Mouse (Mus musculus): ENCODE results near the gene Lrch3. TPM values are rescaled to one million over a fixed set of nuclear protein-coding genes. Genes with fewer than 3 reads are reported as not detected.
A peak's percentile ranks its signal among the peaks of the same experiment; 100 is the strongest.

Gene Lrch3
- polyA plus RNA-seq, 1 experiment from 2014 or later = 24.5 TPM

DNA sequence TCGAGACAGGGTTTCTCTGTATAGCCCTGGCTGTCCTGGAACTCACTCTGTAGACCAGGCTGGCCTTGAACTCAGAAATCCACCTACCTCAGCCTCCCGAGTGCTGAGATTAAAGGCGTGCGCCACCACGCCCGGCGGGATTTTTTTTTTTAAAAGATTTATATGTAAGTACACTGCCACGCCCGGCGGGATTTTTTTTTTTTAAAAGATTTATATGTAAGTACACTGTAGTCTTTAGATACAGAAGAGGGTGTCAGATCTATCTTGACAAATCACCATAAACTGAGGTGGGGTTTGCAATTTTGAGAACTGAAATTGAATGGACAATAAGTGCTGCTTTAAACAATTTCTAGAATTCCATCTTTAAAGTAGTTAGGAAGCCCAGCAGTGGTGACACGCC lies 147.5 kb downstream of the Lrch3 start:
- in situ Hi-C loops (cut with MboI; ENCODE audit: low pct_unique_long_range_greater_than_20kb) = no loop called here
- CTCF ChIA-PET = no interaction called here
- no peak for TF ChIP-seq CTCF (IDR thresholded peaks at IDR 0.05)
- no peak for DNase-seq (ENCODE audit: low read depth, low spot score)
- ATAC-seq = no peak
- H3K27me3 ChIP-seq = no peaks in the 10 kb centered on the region
- POLR2A ChIA-PET = no interaction called here

DNA sequence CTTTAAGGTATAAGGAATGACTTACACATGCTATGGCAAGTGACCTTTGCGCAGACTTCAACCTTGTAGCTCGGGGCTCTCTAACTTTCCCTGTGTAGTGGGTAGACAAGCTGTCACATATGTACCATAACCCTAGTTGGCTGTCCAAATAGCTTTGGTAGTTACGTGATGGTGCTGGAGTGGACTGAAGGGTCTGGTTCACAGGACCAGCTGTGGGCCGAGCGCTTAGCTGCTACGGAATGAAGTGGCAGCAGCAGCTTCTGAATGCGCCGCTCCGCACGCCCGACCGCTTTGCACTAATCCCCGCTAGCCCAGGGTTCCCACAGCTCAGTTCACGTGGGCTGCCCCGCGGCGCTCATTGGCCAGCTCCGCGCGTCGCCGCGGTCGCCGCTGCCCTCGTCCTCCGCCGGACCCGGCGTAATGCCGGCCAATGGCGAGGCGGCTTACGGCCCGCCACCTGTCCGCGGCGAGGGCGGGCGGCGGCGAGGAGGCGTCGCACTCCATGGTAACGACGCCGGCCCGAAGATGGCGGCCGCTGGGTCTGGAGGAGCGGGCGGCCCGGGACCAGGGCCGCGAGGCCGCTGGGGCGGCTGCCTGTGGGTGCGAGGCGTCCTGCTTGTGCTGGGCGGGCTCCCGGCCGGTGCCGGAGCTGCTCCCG lies 148.3 kb downstream of the Lrch3 start, which contains the start of gene Lmln:
Lmln (plus strand) TSS at position 498 of the 658 bp plus-strand sequence.
- no peaks in the 10 kb centered on the region for H3K27me3 ChIP-seq
- ATAC-seq = peak; percentile 98
- in situ Hi-C loops (cut with MboI; ENCODE audit: low pct_unique_long_range_greater_than_20kb) = no loop called here
- CTCF ChIA-PET = interaction anchor here (0.8 kb wide), 1 partner anchor 10 kb away, joined by 3 read pairs; no protein-coding TSS in a partner anchor
- no peak for TF ChIP-seq CTCF (IDR thresholded peaks at IDR 0.05)
- DNase-seq (ENCODE audit: low read depth, low spot score) = peak; percentile 80
- POLR2A ChIA-PET = no interaction called here

DNA sequence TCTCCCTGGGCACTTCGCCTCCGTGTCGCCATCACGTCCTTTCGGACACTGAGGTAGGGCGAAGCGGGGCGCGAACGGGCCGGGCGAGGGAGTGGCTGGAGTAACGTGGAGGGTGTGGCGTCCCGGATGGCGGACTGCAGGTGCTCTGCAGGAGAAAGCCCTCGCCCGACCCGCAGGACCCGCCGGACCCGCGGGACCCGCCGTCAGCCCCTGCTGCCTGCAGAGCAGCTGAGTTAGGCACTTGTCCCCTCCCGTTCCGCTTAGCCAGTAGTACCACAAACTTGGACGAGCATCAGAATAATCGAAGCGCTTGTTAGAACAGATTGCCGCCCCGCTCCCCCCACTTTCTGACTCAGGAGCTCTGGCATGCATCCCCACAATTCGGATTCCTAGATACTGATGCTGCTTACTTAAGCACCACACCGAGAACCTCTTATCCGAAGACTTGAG lies 148.8 kb downstream of the Lrch3 start:
- ATAC-seq (peak; percentile 31), DNase-seq (ENCODE audit: low read depth, low spot score) (peak; percentile 7)
- no peak for TF ChIP-seq CTCF (IDR thresholded peaks at IDR 0.05)
- no peaks in the 10 kb centered on the region for H3K27me3 ChIP-seq
- ChIA-PET CTCF (interaction anchor here (0.8 kb wide), 1 partner anchor 9 kb away, joined by 3 read pairs; no protein-coding TSS in a partner anchor), POLR2A (no interaction called here)
- in situ Hi-C loops (cut with MboI; ENCODE audit: low pct_unique_long_range_greater_than_20kb) = no loop called here

DNA sequence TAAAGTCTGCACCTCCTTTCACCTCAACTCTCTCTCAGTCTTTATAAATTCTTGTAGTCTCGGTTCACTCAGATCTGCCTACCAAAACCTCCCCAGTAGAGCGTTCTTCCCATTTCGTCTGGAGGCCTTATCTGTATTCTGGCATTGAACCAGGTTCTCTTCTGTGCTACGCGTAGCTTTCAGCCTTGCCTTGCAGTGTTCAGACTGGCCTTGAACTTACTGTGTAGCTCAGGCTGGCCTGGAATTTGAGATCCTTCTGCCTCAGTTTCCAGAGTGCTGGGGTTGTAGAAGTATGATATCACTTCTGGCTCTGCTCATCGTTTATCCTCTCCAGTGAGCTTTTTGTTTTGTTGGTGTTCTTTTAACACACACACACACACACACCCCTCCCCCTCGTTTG lies 149.4 kb downstream of the Lrch3 start:
- no peak for DNase-seq (ENCODE audit: low read depth, low spot score)
- POLR2A ChIA-PET = no interaction called here
- no peak for TF ChIP-seq CTCF (IDR thresholded peaks at IDR 0.05)
- in situ Hi-C loops (cut with MboI; ENCODE audit: low pct_unique_long_range_greater_than_20kb) = no loop called here
- CTCF ChIA-PET = interaction anchor here (0.8 kb wide), 1 partner anchor 8 kb away, joined by 3 read pairs; no protein-coding TSS in a partner anchor
- no peaks in the 10 kb centered on the region for H3K27me3 ChIP-seq
- ATAC-seq = no peak

DNA sequence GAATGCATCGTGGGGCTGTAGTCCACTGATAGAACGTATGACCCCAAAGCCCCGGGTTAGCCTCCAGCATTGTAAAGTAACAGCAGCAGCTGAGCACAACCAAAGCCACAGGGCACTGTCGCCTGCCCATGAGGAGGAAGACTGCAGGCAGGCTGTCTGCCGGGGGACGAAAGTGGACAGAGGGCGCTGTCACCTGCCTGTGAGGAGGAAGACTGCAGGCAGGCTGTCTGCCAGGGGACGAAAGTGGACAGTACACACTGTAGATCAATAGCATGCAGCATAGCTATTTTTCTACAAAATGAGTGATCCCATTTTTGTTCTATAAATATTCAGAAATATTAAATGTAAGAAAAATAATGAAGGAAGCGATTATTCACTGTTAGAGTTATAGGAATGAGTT lies 150.7 kb downstream of the Lrch3 start:
- no peak for TF ChIP-seq CTCF (IDR thresholded peaks at IDR 0.05)
- ChIA-PET POLR2A (interaction anchor here (0.6 kb wide), 1 partner anchor 450 kb away, joined by 3 read pairs; no protein-coding TSS in a partner anchor), CTCF (no interaction called here)
- H3K27me3 ChIP-seq = no peaks in the 10 kb centered on the region
- DNase-seq (ENCODE audit: low read depth, low spot score) (no peak), ATAC-seq (no peak)
- in situ Hi-C loops (cut with MboI; ENCODE audit: low pct_unique_long_range_greater_than_20kb) = no loop called here

Other genes starting within 250 kb of the Lrch3 start
- not detected for gene Muc4, start 178.2 kb upstream of the Lrch3 start, polyA plus RNA-seq (2021)
- 0.05 TPM for gene Muc20, start 116.7 kb upstream of the Lrch3 start, polyA plus RNA-seq (2021)
- gene Smbd1, start 103.6 kb upstream of the Lrch3 start, polyA plus RNA-seq (2021) = not detected
- gene Fyttd1, start 36.6 kb upstream of the Lrch3 start, polyA plus RNA-seq (2021) = 108 TPM
- 39.2 TPM for gene Rubcn, start 36.3 kb upstream of the Lrch3 start, polyA plus RNA-seq (2021)
- gene Iqcg, start 142.1 kb downstream of the Lrch3 start, polyA plus RNA-seq (2021) = 7.9 TPM
- 769 TPM for gene Rpl35a, start 142.4 kb downstream of the Lrch3 start, polyA plus RNA-seq (2021)
- 3.8 TPM for gene Lmln, start 148.4 kb downstream of the Lrch3 start, polyA plus RNA-seq (2021)